Mouse (Mus musculus) layer of hippocampus, postnatal 36 days (tissue): ENCODE data around the gene Zfp931. TPM values are rescaled to one million over a fixed set of nuclear protein-coding genes. Genes with fewer than 3 reads are reported as not detected.
A peak's percentile ranks its signal among the peaks of the same experiment; 100 is the strongest.
"Not testable (repeated sequence)": the region's sequence is repeated elsewhere in the genome, so short reads cannot be mapped to it uniquely, and the experiment has no call there.

Experiments
- DNase-seq, 2 experiments: peaks; one replicate each; pipeline ENCODE4 v3.0.0; 2022
- total RNA-seq, 2 experiments: library from RNA; stranded (reverse); gene quantifications; 2 replicates each; pipeline ENCODE4 v1.2.3; 2021

The Zfp931 gene
- 10 to 100 TPM; 26.9 to 30.4 TPM for total RNA-seq

DNA sequence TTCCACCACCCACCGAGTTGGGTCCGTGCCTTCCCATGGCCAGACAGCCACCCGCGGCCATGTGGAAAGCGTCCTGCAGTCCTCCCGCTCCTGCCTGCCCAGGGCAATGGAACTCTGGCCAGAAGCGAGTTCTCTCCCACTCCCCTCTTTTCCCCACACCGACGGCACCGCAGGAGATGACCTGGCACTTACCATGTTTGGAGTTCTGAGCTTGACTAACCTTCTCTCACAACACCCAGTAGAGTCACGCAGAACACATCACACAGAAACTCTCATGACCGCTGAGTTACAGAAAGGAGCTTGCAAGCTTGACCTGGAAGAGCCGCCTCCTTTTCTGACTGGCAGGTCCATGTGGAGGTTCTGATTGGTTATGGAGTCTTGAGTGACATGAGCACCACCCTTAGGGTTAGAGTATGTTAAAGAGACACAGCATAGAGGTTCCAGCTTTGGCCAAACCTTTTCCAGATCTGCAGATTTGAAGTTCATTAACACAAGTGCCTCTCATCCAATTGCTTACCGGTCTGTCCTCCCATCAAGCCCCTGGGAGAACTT, at the start of gene Zfp931:
Zfp931 (minus strand) TSS at position 311 of the 552 bp plus-strand sequence.
- peak; percentile 34 to 51 for DNase-seq

DNA sequence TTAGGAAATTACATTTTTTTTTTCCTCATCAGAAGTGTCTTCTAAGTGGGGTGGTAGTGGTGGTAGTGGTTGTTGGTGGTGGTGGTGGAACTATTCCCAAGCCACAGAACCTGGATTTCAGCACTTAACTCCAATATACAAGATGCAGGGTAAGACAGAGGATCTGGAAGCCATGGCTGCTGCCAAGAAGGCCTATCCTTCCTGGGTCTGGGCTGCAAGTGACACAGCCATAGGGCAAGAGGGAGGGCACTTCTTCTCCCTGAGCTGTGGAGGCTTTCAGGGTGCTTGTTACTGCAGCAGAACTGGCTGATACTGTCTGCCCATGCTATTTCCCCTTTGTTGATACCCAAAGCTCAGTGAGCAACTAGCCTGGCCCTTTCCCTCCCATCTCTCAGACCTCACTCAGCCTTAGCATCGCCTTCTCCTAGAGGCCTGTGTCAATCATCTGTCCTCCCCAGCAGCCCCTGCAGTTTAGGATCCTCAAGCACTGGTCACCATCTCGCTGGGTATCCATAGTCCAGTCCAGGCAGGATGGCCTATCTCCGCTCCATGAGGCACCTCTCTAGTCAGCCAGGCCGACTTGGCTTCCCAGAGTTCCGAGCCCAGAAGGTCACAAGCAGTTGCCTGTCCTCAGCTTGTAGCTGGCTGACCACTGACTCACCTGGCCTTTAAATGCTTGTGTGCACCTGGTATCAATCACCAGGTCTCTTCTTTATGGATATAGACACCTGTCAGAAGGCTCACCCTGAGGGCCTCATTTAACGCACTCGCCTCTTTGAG, 48.0 kb upstream of the Zfp931 start:
- DNase-seq: peak in 1 of 2 experiments; percentile 0

DNA sequence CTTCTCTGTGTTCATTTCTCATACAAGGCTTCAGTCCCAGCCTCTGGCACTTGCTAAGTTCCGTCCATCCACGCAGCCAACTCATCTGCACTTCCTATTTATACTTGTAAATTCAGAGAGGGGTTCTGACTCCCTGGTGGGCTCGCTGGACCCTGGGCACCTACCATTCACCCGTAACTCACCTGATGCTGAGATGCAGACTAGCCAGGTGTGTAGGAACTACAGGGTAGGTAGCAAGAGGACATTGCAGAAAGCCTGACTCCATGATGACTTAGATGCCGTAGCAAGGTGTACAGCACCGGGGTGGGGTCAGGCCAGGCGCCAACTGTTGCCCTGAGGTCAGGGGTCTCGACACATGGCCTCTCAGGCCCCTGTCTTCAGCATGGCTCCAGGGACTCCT, 47.2 kb upstream of the Zfp931 start:
- DNase-seq: peak in 1 of 2 experiments; percentile 2

DNA sequence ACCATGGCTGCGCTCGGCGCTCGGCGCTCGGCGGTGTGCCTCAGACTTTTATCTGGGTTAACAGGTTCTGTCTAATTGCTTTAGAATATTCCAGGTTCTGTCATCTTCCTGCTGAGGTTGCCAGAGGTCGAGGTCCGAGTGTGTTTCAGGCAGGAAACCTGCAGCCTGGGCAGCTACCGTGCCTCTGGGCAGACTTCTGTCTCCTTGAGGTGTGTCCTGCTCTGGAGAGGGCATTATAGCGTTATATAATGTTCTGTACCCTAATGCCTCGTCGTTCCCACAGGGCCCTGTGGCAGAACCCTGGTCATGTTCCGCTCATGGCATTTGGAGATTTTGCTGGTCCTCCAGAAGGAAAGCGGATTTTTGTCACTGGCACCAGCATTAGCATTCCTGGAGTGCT, 45.2 kb upstream of the Zfp931 start:
- DNase-seq: peak in 1 of 2 experiments; percentile 1

DNA sequence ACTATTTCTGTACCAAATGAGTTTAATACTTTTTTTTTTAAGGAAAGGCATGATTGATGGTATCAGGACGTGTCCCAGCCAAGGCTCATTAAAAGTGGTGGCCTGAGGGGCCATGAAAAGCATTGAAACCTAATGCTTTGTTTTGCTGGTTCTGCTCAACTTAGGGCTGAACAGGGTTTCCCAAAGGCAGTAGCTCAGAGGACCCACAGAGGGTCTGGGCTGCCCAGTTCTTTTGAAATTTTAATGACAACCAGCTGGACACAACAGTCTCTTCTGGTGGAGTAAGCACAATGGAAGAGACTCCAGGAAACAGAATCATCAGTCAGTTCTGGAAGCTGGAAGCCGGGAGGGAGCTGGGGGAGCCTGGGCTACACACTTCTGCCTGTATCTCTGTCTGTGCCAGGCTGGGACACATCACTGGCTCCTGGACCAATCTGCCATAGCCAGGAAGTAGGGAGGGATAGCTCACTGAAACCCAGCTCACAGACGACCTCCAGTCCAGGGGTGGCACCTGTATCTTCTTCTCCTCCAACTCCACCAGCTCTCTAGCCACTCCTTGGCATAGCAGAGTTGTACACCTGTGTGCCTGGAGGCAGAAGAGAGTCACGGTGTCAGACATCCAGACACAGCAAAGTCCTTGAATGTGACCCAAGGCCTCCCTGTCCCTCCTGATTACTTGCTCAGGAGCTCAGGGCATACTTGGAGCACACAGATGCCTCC, 43.8 kb upstream of the Zfp931 start:
- peak in 1 of 2 experiments; percentile 1 for DNase-seq

DNA sequence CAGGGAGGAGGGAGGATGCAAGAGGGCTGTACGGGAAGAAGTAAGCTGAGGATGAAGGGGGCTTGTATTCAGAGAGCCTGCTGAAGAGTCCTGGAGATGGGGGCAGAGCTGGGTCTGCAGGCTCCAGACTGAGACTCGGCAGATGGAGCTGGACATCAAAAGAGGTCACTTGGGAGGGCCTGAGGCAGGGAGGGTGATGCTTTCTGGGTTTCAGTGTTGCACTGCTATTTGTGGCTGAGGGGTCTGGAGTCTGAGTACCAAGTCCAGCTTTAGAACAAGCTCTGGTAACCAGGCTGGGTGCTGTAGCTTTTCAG, 43.1 kb upstream of the Zfp931 start:
- DNase-seq: no peak

DNA sequence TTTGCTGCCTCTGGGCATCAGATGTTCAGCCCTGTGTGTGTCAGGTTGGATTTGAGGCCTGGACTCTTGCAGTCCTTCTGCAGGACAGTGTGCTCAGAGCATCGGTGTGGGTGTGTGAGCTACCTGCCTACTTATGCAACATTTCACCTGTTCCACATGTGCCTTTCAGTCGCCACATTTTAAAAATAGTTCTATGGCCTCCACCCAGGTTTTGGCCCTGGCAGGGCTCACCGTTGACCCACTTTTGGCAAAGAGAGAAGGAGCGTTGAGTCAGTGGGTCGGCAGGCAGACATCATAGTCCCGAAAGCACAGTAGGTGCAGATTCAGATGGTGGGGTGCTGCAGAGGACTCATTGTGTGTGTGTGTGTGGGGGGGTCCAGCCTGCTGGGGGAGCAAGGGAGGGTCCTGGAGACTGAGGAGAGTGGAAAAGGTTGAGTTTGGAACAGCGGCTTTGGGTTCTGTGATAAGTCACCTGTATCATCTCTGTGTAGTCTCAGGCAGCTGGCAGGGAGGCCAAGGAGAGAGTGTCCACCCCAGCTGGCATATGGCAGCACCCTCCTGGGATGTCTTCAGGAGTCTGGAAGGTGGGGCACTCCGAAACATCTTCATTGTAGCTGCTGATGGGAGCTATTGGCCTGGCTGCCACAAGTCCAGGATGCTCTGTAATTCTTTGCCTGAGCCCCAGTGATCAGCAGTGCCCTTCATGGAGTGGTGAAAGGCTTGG, 42.5 kb upstream of the Zfp931 start:
- DNase-seq: no peak

DNA sequence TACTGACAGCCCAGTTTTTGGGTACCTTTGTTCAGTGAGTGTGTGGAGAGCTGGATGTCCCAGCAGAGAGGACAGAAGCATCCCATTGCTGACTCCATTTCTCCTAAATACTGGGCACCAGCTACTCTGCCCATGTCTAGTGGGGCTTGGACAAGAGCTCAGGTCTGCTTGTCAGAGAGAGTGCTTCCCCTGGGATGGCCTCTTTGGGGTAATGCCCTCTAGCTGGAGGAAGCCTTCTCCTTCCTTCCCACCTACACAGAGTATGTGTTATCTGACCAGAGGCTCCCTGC, 42.0 kb upstream of the Zfp931 start:
- DNase-seq: no peak

DNA sequence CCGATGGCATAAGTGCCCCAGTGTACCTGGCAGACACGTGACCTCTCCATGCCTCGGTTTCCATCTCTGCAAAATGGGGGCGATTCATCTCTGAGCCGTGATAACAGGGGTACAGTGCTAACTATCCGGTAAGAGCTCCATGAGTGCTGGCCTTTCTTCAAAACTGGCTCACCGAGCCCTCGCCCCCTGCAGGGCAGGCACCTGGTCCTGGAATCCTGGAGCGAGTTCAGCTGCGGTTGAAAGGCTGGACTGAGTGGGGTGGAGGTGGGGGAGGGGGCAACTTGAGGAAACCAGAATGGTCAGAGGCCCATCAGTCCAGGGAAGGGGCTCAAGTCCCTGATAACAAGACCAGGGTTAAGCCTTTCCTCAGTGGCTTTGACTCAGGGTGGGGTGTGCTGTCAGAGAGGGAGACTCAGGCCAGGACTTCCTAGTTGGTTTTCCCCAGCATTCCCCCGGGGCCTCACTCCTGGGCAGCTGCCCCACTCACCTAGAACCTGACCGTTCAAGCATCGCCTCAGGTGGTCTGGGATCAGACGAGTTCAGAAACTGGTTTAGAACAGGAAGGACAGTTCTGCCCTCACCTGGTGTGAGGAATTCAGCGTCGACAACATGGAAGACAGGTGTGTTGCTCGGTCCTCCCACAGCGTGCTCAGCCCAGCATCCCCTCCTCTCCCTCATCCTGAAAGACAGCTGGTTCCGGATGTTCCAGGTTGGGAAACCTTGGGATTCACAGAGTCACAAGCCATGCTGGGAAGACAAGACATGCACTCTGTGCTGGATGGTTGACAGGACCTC, 41.5 kb upstream of the Zfp931 start:
- DNase-seq: no peak

DNA sequence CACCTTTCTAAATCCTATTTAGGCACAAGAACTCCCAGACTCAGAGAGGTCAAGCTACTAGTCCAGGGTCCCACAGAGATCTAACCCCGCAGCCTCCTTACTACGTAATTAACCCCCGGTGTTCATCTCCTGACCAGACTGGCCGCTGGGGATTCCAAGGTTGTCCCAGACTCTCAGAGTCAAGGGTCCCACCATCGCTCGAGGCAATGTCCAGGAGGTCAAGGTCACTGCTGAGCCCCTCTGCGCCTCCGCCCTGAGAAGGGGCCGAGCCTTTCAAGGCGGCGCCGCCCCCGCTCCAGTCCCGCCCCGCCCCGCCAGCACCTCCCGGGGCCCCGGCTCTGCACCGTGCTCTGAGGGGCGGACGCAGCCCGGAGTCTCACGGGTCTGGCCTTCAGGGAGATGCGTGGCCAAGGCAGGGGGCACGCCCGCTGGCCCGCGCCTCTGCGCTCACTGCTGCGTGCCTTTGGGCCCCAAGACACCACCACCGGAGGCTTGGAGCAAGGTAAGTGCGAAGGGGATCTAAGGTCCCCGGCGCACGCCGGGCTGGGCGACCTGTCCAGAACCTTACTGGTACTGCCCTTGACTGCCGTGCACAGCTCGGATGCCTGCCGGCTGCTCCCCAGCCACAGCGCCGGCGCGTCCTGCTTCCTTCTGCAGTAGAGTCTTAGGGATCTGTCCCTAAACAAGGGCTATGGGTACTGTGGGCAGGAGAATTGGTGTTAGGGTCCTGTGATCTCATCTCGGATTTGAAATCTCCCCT, 40.7 kb upstream of the Zfp931 start, which contains the start of gene Phactr3:
Phactr3 (plus strand) TSS at position 175 of the 760 bp plus-strand sequence.
- DNase-seq: no peak

DNA sequence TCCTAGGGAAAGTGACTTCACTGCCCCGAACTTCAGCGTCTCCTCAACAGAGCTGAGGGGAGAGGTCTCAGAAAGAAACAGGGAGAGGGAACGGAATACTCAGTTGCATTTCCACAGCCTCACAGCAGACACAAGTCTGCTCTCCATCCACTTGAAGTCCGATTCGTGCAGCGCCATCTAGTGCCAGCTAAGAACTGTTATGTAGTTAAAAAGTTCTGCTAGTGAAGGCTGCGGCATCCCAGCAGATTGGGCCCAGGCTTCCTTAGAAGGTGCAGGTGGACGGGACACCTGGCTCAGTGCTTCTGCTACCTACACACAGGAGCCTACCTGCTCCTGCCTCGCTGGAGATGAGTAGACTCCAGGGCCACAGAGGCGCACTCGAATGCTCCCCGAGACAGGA, 39.7 kb upstream of the Zfp931 start:
- no peak for DNase-seq

DNA sequence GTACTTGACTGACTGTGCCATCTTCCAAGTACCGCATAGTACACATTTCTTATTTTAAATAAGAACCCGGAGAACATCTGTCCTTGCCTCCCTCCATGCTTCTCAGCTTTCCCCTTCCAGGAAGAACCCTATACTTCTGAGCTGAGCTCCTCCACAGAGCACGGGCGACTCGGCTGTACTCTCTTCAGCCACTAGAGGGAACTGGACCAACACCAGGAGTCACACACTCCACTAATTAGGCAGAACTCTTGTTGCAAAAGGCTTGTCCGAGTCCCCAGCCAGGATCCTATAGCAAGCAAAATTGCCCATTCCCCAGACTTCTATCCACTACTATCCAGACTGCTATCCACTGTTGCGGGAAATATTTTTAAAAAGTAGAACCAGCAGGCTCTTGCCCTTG, 23.7 kb upstream of the Zfp931 start:
- DNase-seq: peak; percentile 54 to 69

DNA sequence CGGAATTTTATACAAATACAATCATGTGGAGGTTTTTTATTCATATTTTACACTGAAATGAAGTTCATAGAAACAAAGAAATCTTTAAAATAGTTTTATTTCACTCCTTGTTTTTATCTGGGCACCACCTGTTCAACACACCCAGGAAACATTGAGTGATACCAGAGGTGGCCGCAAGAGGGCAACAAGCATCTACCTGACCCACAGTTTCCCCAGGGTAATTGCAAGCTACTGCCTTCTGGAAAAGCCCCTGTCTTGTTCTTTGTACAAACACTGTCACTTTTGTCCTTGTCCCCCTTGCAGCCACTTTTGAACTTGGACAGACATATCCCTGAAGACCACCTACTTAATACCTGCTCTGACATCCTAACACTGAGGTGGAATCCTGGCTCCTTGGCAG, 19.7 kb upstream of the Zfp931 start:
- DNase-seq: peak; percentile 51 to 53

DNA sequence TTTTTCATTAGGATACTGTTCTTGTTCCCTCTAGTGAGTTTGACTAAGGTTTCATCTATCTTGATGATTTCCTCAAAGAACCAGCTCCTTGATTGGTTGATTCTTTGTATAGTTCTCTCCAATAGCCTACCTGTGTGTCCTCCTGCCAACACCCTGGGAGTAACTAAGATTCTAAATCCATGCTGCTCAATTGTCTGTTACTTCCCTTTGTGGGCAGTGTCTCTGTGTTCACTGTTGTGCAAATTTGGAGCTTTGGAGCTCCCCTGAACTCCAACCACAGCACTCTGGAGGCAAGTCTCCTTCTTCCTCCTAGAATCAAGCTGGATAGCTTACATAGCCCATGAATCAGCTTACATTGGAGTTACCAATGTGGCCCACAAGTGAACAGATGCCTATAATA, 11.3 kb upstream of the Zfp931 start:
- DNase-seq: no peak

DNA sequence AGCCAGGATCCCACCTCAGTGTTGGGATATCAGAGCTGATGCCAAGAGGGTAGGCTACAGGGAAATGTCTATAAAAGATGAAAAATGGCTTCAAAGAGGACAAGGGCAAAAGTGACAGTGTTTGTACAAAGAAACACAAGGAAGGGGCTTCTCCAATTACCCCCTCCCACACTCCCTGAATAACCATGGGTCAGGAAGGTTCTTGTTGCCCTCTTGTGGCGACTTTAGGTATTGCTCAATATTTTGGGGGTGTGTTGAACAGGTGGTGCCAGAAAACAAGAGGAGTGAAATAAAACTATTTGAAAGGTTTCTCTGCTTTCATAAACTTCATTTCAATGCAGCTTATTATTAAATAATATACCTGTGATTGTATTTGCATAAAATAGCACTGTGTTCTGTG, 20.1 kb downstream of the Zfp931 start:
- DNase-seq: peak in 1 of 2 experiments; percentile 23

DNA sequence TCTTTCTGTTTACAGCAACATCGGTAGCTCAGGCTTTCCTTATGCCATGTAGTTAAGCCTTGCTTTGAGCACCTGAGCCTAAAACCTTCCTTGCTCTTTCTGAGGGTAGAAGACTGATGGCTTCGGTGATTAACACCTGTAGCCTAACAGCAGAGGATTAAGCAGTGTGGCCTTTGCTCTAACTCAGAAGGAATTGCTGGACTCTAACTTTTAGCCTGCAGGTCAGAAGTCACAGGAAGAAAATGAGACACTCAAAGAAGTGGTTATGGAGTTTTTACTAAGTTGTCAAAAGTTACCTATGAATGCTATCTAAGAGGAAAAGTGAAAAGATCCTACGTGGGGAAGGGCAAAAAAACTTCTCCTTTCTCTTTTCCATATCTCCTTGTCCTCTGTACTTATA, 50.7 kb downstream of the Zfp931 start:
- DNase-seq: not testable (repeated sequence)

DNA sequence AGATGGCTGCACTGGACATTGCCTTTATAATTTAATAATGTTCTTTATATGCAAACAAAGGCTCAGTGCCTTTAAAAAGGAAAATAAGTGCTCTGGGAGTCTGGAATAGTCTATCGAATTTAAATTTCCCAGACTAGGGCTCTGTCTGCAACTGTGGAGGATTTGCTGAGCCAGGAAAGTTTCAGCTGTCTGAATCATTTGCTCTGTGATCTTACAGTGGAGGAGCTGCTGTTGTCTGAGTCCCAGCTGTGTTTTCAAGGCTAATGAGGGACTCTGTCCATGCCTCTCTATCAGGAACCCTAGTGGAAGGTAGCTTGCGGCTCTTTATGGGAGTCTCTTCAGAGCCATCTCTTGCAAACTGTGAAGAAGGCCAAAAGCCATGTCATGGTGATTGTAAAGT, 54.4 kb downstream of the Zfp931 start:
- not testable (repeated sequence) for DNase-seq

DNA sequence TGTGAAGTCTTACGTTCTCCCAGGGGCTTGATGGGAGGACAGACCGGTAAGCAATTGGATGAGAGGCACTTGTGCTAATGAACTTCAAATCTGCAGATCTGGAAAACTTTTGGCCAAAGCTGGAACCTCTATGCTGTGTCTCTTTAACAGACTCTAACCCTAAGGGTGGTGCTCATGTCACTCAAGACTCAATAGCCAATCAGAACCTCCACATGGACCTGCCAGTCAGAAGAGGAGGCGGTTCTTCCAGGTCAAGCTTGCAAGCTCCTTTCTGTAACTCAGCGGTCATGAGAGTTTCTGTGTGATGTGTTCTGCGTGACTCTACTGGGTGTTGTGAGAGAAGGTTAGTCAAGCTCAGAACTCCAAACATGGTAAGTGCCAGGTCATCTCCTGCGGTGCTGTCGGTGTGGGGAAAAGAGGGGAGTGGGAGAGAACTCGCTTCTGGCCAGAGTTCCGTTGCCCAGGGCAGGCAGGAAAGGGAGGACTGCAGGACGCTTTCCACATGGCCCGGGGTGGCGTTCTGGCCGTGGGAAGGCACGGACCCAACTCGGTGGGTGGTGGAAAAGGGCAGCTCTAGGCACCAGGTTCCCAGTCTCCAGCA, 55.2 kb downstream of the Zfp931 start, which contains the start of gene Zfp971:
Zfp971 (plus strand) TSS at position 274 of the 601 bp plus-strand sequence.
- peak; percentile 42 to 48 for DNase-seq

DNA sequence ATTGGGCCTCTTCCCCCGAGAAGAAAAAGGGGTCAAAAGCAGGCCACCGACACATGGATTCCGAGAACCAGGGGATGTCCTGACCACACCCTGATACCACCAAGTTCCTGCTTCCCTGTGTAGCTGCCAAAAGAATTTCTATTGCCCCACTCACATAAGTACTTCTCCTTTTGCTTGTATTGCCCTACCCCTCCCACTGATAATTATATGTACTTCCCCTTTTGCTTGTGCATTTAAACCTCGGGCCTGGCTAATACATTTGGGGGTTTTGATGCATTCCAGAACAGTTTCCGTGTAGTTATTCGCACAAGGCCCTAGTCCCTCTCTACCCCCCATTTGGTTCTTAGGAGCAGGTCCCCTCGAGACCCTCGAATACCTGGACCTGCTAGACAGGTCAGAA, 57.5 kb downstream of the Zfp931 start:
- DNase-seq: not testable (repeated sequence)

DNA sequence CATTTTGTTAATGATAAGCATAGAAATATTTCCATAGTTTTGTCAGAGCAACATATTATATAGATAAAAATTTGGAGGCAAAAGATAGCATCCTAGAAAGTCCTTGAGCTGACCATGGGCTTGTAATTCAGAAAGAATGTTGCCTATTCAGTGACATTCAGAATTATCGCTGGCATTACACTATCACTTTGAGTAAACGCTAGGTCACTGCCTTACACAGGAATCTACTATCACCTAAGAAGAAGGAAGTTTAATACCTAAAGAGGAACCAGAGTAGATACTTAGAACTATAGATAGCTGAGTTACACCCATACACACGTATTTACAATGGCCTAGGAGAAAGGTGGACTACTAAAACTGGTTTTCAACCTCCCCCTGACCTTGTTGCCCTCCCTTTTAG, 58.8 kb downstream of the Zfp931 start:
- DNase-seq: not testable (repeated sequence)
